Mouse (Mus musculus): ENCODE measurements at regions not wholly inside any gene's neighbourhood (a gene's known extent, or its start where the extent isn't known, plus 50 kb on each side); places are given as distances from the start of the nearest gene placed in this dataset.

- TF ChIP-seq CTCF (IDR thresholded peaks at IDR 0.05; ENCODE audit: borderline replicate concordance, control insufficient read depth, extremely low read depth, insufficient read depth, low read length, poor library complexity) (no peak), POLR2A (IDR thresholded peaks at IDR 0.05; ENCODE audit: control insufficient read depth, extremely low read depth, insufficient read depth, low read length, poor library complexity) (no peak)
Measured at GRCm38 (mm10) chr8:103845964-103846363, 255.5 kb upstream of the Cdh5 start.

All from thymus, adult 2 months (tissue).